Mouse (Mus musculus) hematopoietic multipotent progenitor cell, adult 10-12 weeks (in vitro differentiated cells): ENCODE data around the gene Chil6. TPM values are rescaled to one million over a fixed set of nuclear protein-coding genes. Genes with fewer than 3 reads are reported as not detected.

ENCODE experiments used
- polyA plus RNA-seq: library from polyadenylated mRNA; stranded (reverse); fragments of >175 nt; gene quantifications from 2 replicates; pipeline ENCODE4 v1.2.3, GENCODE M21; 2012; ENCODE audit warnings: low replicate concordance

The Chil6 gene
- polyA plus RNA-seq, result not detected in 2 replicates

GRCm38 (mm10) chr3:106406082-106406481, at the start of gene Chil6:
TSS of gene Chil6 (minus strand) at chr3:106406182.

Other genes with a start within 250 kb of the Chil6 start
- 0.85 and 1.7 TPM in 2 replicates for gene Chil3, start 238.6 kb downstream of the Chil6 start, polyA plus RNA-seq
- gene Chil4, start 186.7 kb downstream of the Chil6 start, polyA plus RNA-seq, result not detected in 2 replicates
- 19.4 and 22.3 TPM in 2 replicates for gene Dennd2d, start 76.2 kb upstream of the Chil6 start, polyA plus RNA-seq
- gene Dram2, start 141.6 kb upstream of the Chil6 start, polyA plus RNA-seq, result 0.53 and 5.6 TPM in 2 replicates
- 10.0 and 10.2 TPM in 2 replicates for gene Cept1, start 141.6 kb upstream of the Chil6 start, polyA plus RNA-seq